Mouse (Mus musculus) cerebellum, adult 2 months (tissue): Measurements from ENCODE around the gene Vstm2l. TPM values are rescaled to one million over a fixed set of nuclear protein-coding genes. Genes with fewer than 3 reads are reported as not detected.

ENCODE experiments used
- DNase-seq, 2 experiments: peaks; one replicate each; pipeline ENCODE4 v3.0.0; 2021
- H3K27ac ChIP-seq: fragments of 200-500 bp; 2 replicates; pipeline ENCODE4 v1.5.1; 2012; ENCODE audit warnings: low read length, control low read depth, inconsistent platforms; ENCODE audit not compliant: insufficient read depth
- H3K27me3 ChIP-seq: fragments of 200-500 bp; 2 replicates; pipeline ENCODE4 v1.6.1; 2012; ENCODE audit warnings: inconsistent platforms, mild to moderate bottlenecking, low read length, moderate library complexity; ENCODE audit not compliant: control insufficient read depth, insufficient read depth
- H3K4me1 ChIP-seq: fragments of 200-500 bp; 2 replicates; pipeline ENCODE4 v1.6.1; 2011; ENCODE audit warnings: low read length; ENCODE audit not compliant: control insufficient read depth, insufficient read depth
- H3K4me3 ChIP-seq: fragments of 200-500 bp; replicated peaks from 2 replicates; pipeline ENCODE3; 2011; ENCODE audit warnings: mild to moderate bottlenecking, low read depth, low read length, control low read depth; ENCODE audit not compliant: insufficient read depth
- CTCF ChIP-seq: fragments of 200-500 bp; IDR thresholded peaks from 2 replicates; pipeline ENCODE4 v1.5.1; 2011; ENCODE audit warnings: low read depth, mild to moderate bottlenecking, control low read depth, low read length, moderate library complexity, borderline replicate concordance; ENCODE audit not compliant: insufficient read depth
- POLR2A ChIP-seq: fragments of 200-500 bp; IDR thresholded peaks from 2 replicates; pipeline ENCODE4 v1.6.1; 2011; ENCODE audit warnings: low read length, control low read depth, borderline replicate concordance; ENCODE audit not compliant: insufficient read depth
- WGBS: fragments of 180-500 bp; shearing (Covaris S2); methylation state at CpG from one replicate; pipeline ENCODE4 v1.1.7; 2018; 5-methylcytosine and 5-hydroxymethylcytosine counted together
- polyA plus RNA-seq: library from polyadenylated mRNA; depleted of rRNA; stranded (reverse); fragments of >200 nt; gene quantifications from 2 replicates; pipeline ENCODE4 v1.2.3, GENCODE M21; 2012

Vstm2l gene
- polyA plus RNA-seq, 1 experiment: 50.0 TPM

DNA sequence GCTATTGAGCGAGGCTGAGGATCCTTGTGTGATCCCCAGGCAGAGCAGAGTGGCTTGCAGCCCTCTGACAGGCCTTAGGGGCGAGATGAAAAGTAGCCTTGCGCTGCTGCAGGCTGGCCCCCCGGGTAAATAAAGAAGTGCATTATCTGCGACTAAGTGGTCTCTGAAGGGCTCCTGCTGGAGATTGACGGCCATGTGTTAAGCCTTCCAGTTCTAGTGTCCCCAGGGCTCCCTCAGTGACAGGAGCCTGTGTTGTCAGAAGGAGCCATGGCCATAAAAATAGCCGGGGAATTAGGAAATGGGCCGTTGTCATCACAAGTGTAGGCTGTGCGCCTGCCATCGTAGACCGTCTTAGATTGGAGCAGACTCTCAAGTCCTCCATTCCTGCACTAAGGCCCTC lies 32.5 kb upstream of the Vstm2l start:
- 79% methylated on average over 11 of the region's 11 CpGs for WGBS
- Histone ChIP-seq H3K4me3 (no peak overlapping the region), H3K27me3 (no peaks in the 10 kb centered on the region), H3K27ac (no peak overlapping the region), H3K4me1 (no peaks in the 10 kb centered on the region)
- DNase-seq: no peak
- TF ChIP-seq CTCF: no peak
- no peak for TF ChIP-seq POLR2A

DNA sequence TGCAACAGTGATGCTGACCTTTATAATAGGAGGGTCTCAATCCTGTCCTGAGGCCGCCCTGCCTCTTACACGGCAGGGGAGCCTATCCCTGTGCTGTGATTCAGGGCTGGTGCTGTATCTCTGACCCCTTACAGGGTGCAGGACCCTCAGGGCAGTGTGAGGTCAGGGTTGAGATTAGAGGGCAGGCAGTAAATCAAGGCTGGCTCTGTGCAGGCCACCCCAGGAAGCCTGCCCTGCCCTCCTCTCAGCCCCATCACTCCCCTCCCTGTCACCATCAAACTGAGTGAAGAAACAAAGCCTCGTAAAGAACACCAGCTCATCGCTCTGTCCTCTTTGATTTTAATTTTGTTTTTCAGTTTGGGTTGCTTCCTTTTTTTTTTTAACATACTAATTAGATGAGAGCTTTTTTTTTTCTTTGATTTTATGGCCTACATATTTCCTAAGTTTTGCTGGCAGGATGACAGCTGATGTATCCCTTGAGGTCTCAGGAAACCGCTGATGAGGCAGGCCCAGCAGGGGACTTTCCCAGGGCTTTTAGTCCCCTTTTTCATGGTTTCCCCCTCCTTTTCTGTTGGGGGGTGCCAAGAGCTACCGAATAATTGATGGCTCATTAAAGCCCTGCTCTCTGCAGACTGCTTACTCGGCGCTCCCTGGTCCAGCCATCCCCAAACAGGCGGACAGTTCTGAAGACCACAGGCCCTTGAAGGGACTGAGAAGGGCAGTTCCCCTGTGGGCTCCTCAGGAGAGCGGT lies 27.0 kb upstream of the Vstm2l start:
- 66% methylated on average over 10 of the region's 10 CpGs for WGBS
- TF ChIP-seq POLR2A (no peak), CTCF (no peak)
- Histone ChIP-seq H3K4me1 (no peaks in the 10 kb centered on the region), H3K4me3 (no peak overlapping the region), H3K27ac (no peak overlapping the region), H3K27me3 (no peaks in the 10 kb centered on the region)
- no peak for DNase-seq

DNA sequence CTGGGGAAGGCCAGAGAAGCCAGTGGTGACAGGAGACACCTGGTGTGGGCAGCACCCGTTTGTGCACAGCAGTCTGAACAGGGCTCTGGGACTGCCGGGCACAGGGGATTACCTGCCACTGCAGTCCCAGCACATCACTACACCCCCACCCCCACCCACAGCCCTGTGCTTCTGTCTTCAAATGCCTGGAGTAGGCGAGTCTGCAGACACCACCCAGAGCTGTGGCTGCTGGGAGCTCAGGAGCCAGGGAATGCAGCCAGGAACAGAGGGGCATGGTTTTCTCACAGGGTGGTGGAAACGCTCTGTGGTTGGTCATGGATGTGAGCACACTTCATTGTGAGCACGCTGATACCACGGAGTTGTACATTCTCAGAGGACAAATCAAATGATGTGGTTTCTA lies 23.3 kb upstream of the Vstm2l start:
- 69% methylated on average over 6 of the region's 6 CpGs for WGBS
- no peaks in the 10 kb centered on the region for H3K27me3 ChIP-seq

DNA sequence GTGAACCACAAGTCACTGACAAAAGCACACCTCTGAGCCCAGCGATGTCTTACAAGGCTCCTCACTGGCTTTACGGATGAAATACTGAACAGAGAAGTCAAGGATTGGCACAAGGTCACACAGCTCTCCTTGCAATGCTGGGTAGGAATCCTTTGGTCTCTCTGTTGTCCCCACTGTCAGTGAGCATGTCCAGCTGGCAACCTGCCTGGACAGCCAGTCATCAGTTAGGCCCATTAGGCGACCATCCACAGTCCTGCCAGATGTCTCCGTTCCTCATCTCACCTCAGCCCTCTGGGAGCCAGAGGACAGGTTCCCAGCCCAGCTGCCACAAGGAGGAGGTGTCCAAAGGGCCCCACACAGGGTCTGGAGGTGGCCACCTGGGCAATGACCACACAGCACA lies 17.3 kb upstream of the Vstm2l start:
- no peak overlapping the region for H3K27ac ChIP-seq
- H3K4me3 ChIP-seq: no peak overlapping the region
- 49% methylated on average over 4 of the region's 4 CpGs for WGBS
- H3K4me1 ChIP-seq: no peaks in the 10 kb centered on the region
- no peaks in the 10 kb centered on the region for H3K27me3 ChIP-seq
- no peak for DNase-seq
- TF ChIP-seq POLR2A (no peak), CTCF (no peak)

More for the DNA sequence above, 23.3 kb upstream of the Vstm2l start:
- no peak for TF ChIP-seq POLR2A
- TF ChIP-seq CTCF: no peak
- no peak overlapping the region for H3K27ac ChIP-seq
- no peak for DNase-seq
- no peak overlapping the region for H3K4me3 ChIP-seq
- H3K4me1 ChIP-seq: no peaks in the 10 kb centered on the region

DNA sequence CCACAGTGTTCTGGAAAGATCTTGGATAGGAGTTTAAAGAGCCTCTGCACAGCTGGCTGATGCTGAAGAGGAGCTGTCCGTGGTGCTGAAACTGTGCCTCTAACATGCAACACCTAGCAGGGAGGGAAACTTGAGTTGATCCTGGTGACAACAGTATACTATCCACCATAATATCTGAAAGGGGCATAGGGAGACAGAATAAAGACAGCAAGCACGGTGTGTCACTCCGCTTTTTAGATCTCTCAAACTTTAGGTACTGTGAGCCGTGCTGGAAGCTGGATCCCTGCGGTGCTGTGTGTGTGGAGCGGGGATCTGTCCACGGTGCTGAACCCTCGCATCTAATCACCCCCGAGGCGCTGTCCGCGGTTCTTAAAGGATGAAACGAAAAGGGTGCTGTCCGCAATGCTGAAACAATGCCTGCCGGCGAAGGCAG lies 1.2 kb upstream of the Vstm2l start:
- no peak for TF ChIP-seq POLR2A
- H3K27me3 ChIP-seq: no peaks in the 10 kb centered on the region
- WGBS: 4% methylated on average over 16 of the region's 16 CpGs
- DNase-seq: peak in 1 of 2 experiments; percentile 35
- no peak overlapping the region for H3K4me3 ChIP-seq
- H3K4me1 ChIP-seq: no peaks in the 10 kb centered on the region
- no peak overlapping the region for H3K27ac ChIP-seq

GRCm38 (mm10) chr2:157913705-157914104 lies 748 bp upstream of the Vstm2l start:
- Histone ChIP-seq H3K27ac (no peak overlapping the region), H3K4me3 (no peak overlapping the region), H3K27me3 (no peaks in the 10 kb centered on the region), H3K4me1 (no peaks in the 10 kb centered on the region)
- TF ChIP-seq CTCF (peak; percentile 56; the same call in 1 of the 2 replicates), POLR2A (no peak)
- peak; percentile 35 to 47 for DNase-seq
- WGBS: 6% methylated on average over 4 of the region's 4 CpGs

DNA sequence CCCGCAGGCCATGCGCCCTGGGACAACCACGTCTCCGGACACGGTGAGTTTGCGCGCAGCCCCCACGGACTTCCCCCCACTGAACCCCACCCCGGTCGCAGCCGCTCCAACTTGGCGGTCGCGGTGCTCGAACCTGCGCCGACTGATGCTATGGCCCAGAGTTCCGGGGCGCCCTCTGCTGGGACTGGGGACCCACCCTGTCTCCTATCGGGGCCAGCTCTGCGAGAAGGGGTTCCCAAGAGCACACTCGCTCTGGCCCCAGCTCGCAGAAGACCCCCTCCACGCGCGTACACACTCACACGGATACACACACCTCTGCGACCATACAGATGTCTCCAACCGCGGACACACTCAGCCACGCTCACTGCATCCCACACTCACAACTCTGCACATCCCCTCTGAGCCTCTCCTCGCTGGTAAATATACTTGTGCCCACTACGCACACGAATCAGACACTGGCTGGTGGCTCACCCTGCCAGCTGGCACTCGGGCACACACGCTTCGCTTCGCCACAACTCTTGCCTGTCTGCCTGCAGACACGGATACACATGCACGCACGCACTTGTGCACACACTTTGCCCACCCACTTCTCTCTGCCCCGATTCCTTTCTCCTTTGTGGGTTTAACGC lies 550 bp downstream of the Vstm2l start:
- peak in 1 of 2 experiments; percentile 24 for DNase-seq
- Histone ChIP-seq H3K27me3 (no peaks in the 10 kb centered on the region), H3K4me3 (peak overlapping the region; percentile 20), H3K27ac (no peak overlapping the region), H3K4me1 (no peaks in the 10 kb centered on the region)
- TF ChIP-seq CTCF: no peak
- TF ChIP-seq POLR2A: no peak
- 17% methylated on average over 43 of the region's 43 CpGs for WGBS

DNA sequence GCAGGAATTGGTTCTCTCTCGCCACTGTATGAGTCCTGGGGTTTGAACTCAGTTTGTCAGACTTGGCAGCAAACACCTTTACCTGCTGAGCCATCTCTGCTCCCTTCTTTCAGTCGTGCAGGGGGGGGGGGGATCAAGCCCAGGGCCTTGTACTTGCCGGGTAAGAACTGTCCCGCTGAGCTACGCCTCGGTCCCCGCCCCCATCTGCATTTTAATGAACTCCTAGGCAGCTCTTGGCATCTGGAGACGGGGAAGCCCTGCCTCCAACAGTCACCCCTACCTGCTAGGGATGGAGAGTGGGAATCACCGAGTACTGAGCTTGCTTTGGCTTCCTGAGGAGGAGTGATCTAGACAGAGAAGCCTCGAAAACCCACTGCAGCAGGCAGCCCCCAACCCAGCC lies 4.1 kb downstream of the Vstm2l start:
- WGBS: 49% methylated on average over 10 of the region's 10 CpGs
- Histone ChIP-seq H3K27me3 (no peaks in the 10 kb centered on the region), H3K4me3 (no peak overlapping the region), H3K27ac (no peak overlapping the region), H3K4me1 (no peaks in the 10 kb centered on the region; the same call in 1 of the 2 replicates)
- no peak for DNase-seq
- TF ChIP-seq POLR2A: no peak
- no peak for TF ChIP-seq CTCF
